Mouse (Mus musculus) CH12.LX (cell line): ENCODE data around the gene Actl11. TPM values are rescaled to one million over a fixed set of nuclear protein-coding genes. Genes with fewer than 3 reads are reported as not detected.

Experiments
- DNase-seq: peaks from one replicate; pipeline ENCODE4 v3.0.0-alpha.2; 2013; ENCODE audit errors: extremely low read depth
- H3K27ac ChIP-seq: 2 replicates; pipeline ENCODE4 v1.5.1; 2012; ENCODE audit warnings: low read depth, mild to moderate bottlenecking, control low read depth, moderate library complexity; ENCODE audit not compliant: insufficient read depth
- H3K27me3 ChIP-seq: replicated peaks from 2 replicates; pipeline ENCODE3; 2012; ENCODE audit warnings: inconsistent platforms
- H3K36me3 ChIP-seq, 2 experiments: replicated peaks in 1 of 2; 2 replicates each; pipeline versions ENCODE3 to v1.6.1; 2012; ENCODE audit warnings: inconsistent platforms in 1 of 2, low read length in 1 of 2, mild to moderate bottlenecking in 1 of 2, mixed read lengths in 1 of 2, moderate library complexity in 1 of 2; ENCODE audit not compliant: control insufficient read depth in 1 of 2, insufficient read depth in 1 of 2
- H3K4me1 ChIP-seq, 2 experiments: 2 replicates each; pipeline ENCODE4 v1.6.1; 2012; ENCODE audit warnings: inconsistent platforms in 1 of 2, moderate library complexity in 1 of 2; ENCODE audit not compliant: insufficient read depth in 2 of 2, control insufficient read depth in 1 of 2
- H3K4me2 ChIP-seq: 2 replicates; pipeline ENCODE4 v1.6.1; 2012; ENCODE audit warnings: low read depth, mild to moderate bottlenecking, control low read depth; ENCODE audit not compliant: poor library complexity, insufficient read depth, severe bottlenecking
- H3K4me3 ChIP-seq, 3 experiments: fragments of 150-350 bp in 1 of 3; sonication (generic) in 1 of 3; replicated peaks in 1 of 3; 2 replicates each; pipeline versions ENCODE3 to v1.5.1; 2011 to 2012; ENCODE audit warnings: low read depth in 2 of 3, low read length in 2 of 3, mild to moderate bottlenecking in 2 of 3, moderate library complexity in 2 of 3, control low read depth in 1 of 3, improper control_type of control experiment in 1 of 3, inconsistent platforms in 1 of 3, mixed read lengths in 1 of 3; ENCODE audit not compliant: poor library complexity in 1 of 3
- H3K79me2 ChIP-seq: replicated peaks from 2 replicates; pipeline ENCODE4 v1.6.1; 2012; ENCODE audit warnings: mild to moderate bottlenecking, moderate library complexity; ENCODE audit not compliant: control insufficient read depth, poor library complexity, insufficient read depth, severe bottlenecking; ENCODE audit errors: extremely low read depth
- H3K9ac ChIP-seq: 2 replicates; pipeline ENCODE4 v1.6.1; 2012; ENCODE audit warnings: low read depth, mild to moderate bottlenecking, control low read depth, moderate library complexity; ENCODE audit not compliant: insufficient read depth
- H3K9me3 ChIP-seq: replicated peaks from 2 replicates; pipeline ENCODE3; 2012; ENCODE audit warnings: low read length, inconsistent platforms, mixed read lengths
- BHLHE40 ChIP-seq: IDR thresholded peaks from 2 replicates; pipeline ENCODE4 v1.6.1; 2011; ENCODE audit warnings: mild to moderate bottlenecking, low read depth, low read length, improper control_type of control experiment
- CHD1 ChIP-seq: IDR thresholded peaks from 2 replicates; pipeline ENCODE4 v1.6.1; 2012; ENCODE audit warnings: low read depth, low read length, improper control_type of control experiment, inconsistent platforms
- E2F4 ChIP-seq: IDR thresholded peaks from 2 replicates; pipeline ENCODE4 v1.6.1; 2011; ENCODE audit warnings: low read depth, low read length, improper control_type of control experiment; ENCODE audit not compliant: insufficient replicate concordance
- ELF1 ChIP-seq: IDR thresholded peaks from 2 replicates; pipeline ENCODE4 v1.6.1; 2014; ENCODE audit warnings: low read depth, mild to moderate bottlenecking, inconsistent platforms, low read length, improper control_type of control experiment
- EP300 ChIP-seq: IDR thresholded peaks from 2 replicates; pipeline ENCODE4 v1.6.1; 2011; ENCODE audit warnings: low read length, improper control_type of control experiment
- ETS1 ChIP-seq: conservative IDR thresholded peaks from 2 replicates; pipeline ENCODE4 v1.6.1; 2012; ENCODE audit warnings: low read depth, mild to moderate bottlenecking, inconsistent platforms, low read length, improper control_type of control experiment, moderate library complexity
- HCFC1 ChIP-seq: IDR thresholded peaks from 2 replicates; pipeline ENCODE4 v1.6.1; 2012; ENCODE audit warnings: low read depth, mild to moderate bottlenecking, inconsistent platforms, low read length, improper control_type of control experiment
- IRF4 ChIP-seq: IDR thresholded peaks from 2 replicates; pipeline ENCODE4 v1.6.1; 2014; ENCODE audit warnings: low read depth, mild to moderate bottlenecking, inconsistent platforms, low read length, improper control_type of control experiment
- JUN ChIP-seq: IDR thresholded peaks from 2 replicates; pipeline ENCODE4 v1.6.1; 2011; ENCODE audit warnings: low read depth, mild to moderate bottlenecking, low read length, improper control_type of control experiment, moderate library complexity; ENCODE audit not compliant: insufficient read depth
- JUND ChIP-seq: conservative IDR thresholded peaks from 2 replicates; pipeline ENCODE4 v1.6.1; 2011; ENCODE audit warnings: low read depth, low read length, improper control_type of control experiment
- MAFK ChIP-seq: IDR thresholded peaks from 2 replicates; pipeline ENCODE4 v1.6.1; 2011; ENCODE audit warnings: low read length, improper control_type of control experiment; ENCODE audit not compliant: insufficient replicate concordance
- MAX ChIP-seq: IDR thresholded peaks from 2 replicates; pipeline ENCODE4 v1.6.1; 2011; ENCODE audit warnings: low read length, improper control_type of control experiment
- MAZ ChIP-seq: IDR thresholded peaks from 2 replicates; pipeline ENCODE4 v1.6.1; 2012; ENCODE audit warnings: low read depth, mild to moderate bottlenecking, inconsistent platforms, low read length, improper control_type of control experiment, moderate library complexity
- MXI1 ChIP-seq: IDR thresholded peaks from 2 replicates; pipeline ENCODE4 v1.6.1; 2011; ENCODE audit warnings: mild to moderate bottlenecking, low read depth, low read length, improper control_type of control experiment
- NELFE ChIP-seq: IDR thresholded peaks from 2 replicates; pipeline ENCODE4 v1.6.1; 2011; ENCODE audit warnings: low read depth, low read length, improper control_type of control experiment
- NRF1 ChIP-seq: IDR thresholded peaks from 2 replicates; pipeline ENCODE4 v1.6.1; 2014; ENCODE audit warnings: low read depth, mild to moderate bottlenecking, inconsistent platforms, low read length, improper control_type of control experiment, moderate library complexity
- POLR2A ChIP-seq: IDR thresholded peaks from 2 replicates; pipeline ENCODE4 v1.6.1; 2011; ENCODE audit warnings: low read depth, mild to moderate bottlenecking, improper control_type of control experiment, low read length
- POLR2AphosphoS2 ChIP-seq: IDR thresholded peaks from 2 replicates; pipeline ENCODE4 v1.6.1; 2011; ENCODE audit warnings: low read depth, low read length, improper control_type of control experiment
- RAD21 ChIP-seq: IDR thresholded peaks from 2 replicates; pipeline ENCODE4 v1.6.1; 2011; ENCODE audit warnings: low read depth, mild to moderate bottlenecking, low read length, improper control_type of control experiment, moderate library complexity
- SIN3A ChIP-seq: IDR thresholded peaks from 2 replicates; pipeline ENCODE4 v1.6.1; 2012; ENCODE audit warnings: low read length, improper control_type of control experiment, inconsistent platforms
- TBP ChIP-seq: conservative IDR thresholded peaks from 2 replicates; pipeline ENCODE4 v1.6.1; 2011; ENCODE audit warnings: low read depth, low read length, improper control_type of control experiment
- TCF12 ChIP-seq: IDR thresholded peaks from 2 replicates; pipeline ENCODE4 v1.6.1; 2014; ENCODE audit warnings: low read depth, mild to moderate bottlenecking, inconsistent platforms, low read length, improper control_type of control experiment
- UBTF ChIP-seq: IDR thresholded peaks from 2 replicates; pipeline ENCODE4 v1.6.1; 2012; ENCODE audit warnings: low read depth, mild to moderate bottlenecking, inconsistent platforms, low read length, improper control_type of control experiment, moderate library complexity
- USF1 ChIP-seq: IDR thresholded peaks from 2 replicates; pipeline ENCODE4 v1.6.1; 2014; ENCODE audit warnings: low read depth, mild to moderate bottlenecking, inconsistent platforms, low read length, improper control_type of control experiment
- USF2 ChIP-seq: conservative IDR thresholded peaks from 2 replicates; pipeline ENCODE4 v1.6.1; 2011; ENCODE audit warnings: low read depth, low read length, improper control_type of control experiment
- ZC3H11A ChIP-seq: IDR thresholded peaks from 2 replicates; pipeline ENCODE4 v1.6.1; 2012; ENCODE audit warnings: low read depth, mild to moderate bottlenecking, inconsistent platforms, low read length, improper control_type of control experiment
- ZKSCAN1 ChIP-seq: IDR thresholded peaks from 2 replicates; pipeline ENCODE4 v1.6.1; 2012; ENCODE audit warnings: low read depth, inconsistent platforms, low read length, improper control_type of control experiment, borderline replicate concordance
- ZNF384 ChIP-seq: IDR thresholded peaks from 2 replicates; pipeline ENCODE4 v1.6.1; 2012; ENCODE audit warnings: low read depth, low read length, improper control_type of control experiment, inconsistent platforms
- dilution Hi-C: fragments of 300-500 bp; cut with MboI; formaldehyde crosslinking; loops from 2 replicates; pipeline ENCODE4 v1.14.3; 2020; ENCODE audit warnings: low sequenced_read_pairs; ENCODE audit not compliant: extremely low pct_unique_long_range_greater_than_20kb, extremely low pct_ligation_motif_present
- in situ Hi-C: fragments of 300-500 bp; cut with MboI; formaldehyde crosslinking; loops from 3 replicates; pipeline ENCODE4 v1.14.3; 2019; ENCODE audit warnings: low sequenced_read_pairs, low pct_ligation_motif_present, low pct_unique_long_range_greater_than_20kb, mixed read lengths
- polyA plus RNA-seq: library from polyadenylated mRNA; unstranded; fragments of >175 nt; gene quantifications from 2 replicates; pipeline ENCODE4 v1.2.1, GENCODE M21; 2012; ENCODE audit warnings: low read depth; ENCODE audit not compliant: insufficient read length
- total RNA-seq, 2 experiments: library from RNA; depleted of rRNA; stranded (reverse); fragments of 300-350 nt in 1 of 2; fragments of >200 nt in 1 of 2; gene quantifications; 2 replicates each; pipeline ENCODE4 v1.2.3; 2012 to 2014

The Actl11 gene
- total and polyA plus RNA-seq, 3 experiments, result not detected

- peak overlapping the region; percentile 91 for H3K9ac ChIP-seq
- H3K36me3 ChIP-seq, result peaks cover 47 to 70% of the 10 kb centered on the region in 2 experiments
- no peaks in the 10 kb centered on the region for H3K79me2 ChIP-seq
- no peaks in the 10 kb centered on the region for H3K27me3 ChIP-seq
- TF ChIP-seq ZC3H11A (no peak), ZNF384 (peak; percentile 67)
- H3K9me3 ChIP-seq, result no peaks in the 10 kb centered on the region
- peaks cover 9 to 34% of the 10 kb centered on the region in 2 experiments for H3K4me1 ChIP-seq
- in situ Hi-C loops, result no loop called here
- dilution Hi-C loops, result no loop called here
- H3K27ac ChIP-seq, result peak overlapping the region; percentile 79
- H3K4me2 ChIP-seq, result peak overlapping the region; percentile 51
- H3K4me3 ChIP-seq, result peak overlapping the region in 2 of 3 experiments; percentile 64 to 72
- no peak for DNase-seq
Measured at GRCm38 (mm10) chr9:107974491-107975171, 46.4 kb downstream of the Actl11 start.

- Histone ChIP-seq H3K27me3 (no peaks in the 10 kb centered on the region), H3K4me2 (peak within 1 kb of the TSS; percentile 88), H3K4me3 (peak within 1 kb of the TSS; percentile 64 to 72 (median 66)), H3K36me3 (peaks cover 44 to 70% of the 10 kb centered on the region in 2 experiments), H3K27ac (peak within 1 kb of the TSS; percentile 91), H3K4me1 (peaks cover 9 to 41% of the 10 kb centered on the region in 2 experiments), H3K79me2 (no peaks in the 10 kb centered on the region), H3K9me3 (no peaks in the 10 kb centered on the region), H3K9ac (peak within 1 kb of the TSS; percentile 91)
- in situ Hi-C loops, result no loop called here
- DNase-seq, result peak; percentile 92
- dilution Hi-C loops, result no loop called here
- no peak for TF ChIP-seq CHD1
- 0 out of 2 replicates have a peak, but pooled peaks have one; percentile 26 for TF ChIP-seq JUND
- 0 out of 2 replicates have a peak, but pooled peaks have one; percentile 60 for TF ChIP-seq EP300
- peak; percentile 70 for TF ChIP-seq ELF1
- TF ChIP-seq MAFK, result no peak
- TF ChIP-seq ETS1, result peak; percentile 90
- peak; percentile 78; the same call in 1 of the 2 replicates for TF ChIP-seq MXI1
- no peak for TF ChIP-seq USF1
- TF ChIP-seq UBTF, result no peak; the same call in 1 of the 2 replicates
- peak; percentile 67 for TF ChIP-seq NELFE
- peak; percentile 82 for TF ChIP-seq SIN3A
- TF ChIP-seq NRF1, result no peak
- TF ChIP-seq IRF4, result peak; percentile 86
- TF ChIP-seq TCF12, result peak; percentile 66; the same call in 1 of the 2 replicates
- peak; percentile 48 for TF ChIP-seq HCFC1
- TF ChIP-seq TBP, result peak; percentile 74
- TF ChIP-seq E2F4, result no peak
- TF ChIP-seq MAZ, result no peak
- TF ChIP-seq ZC3H11A, result no peak
- TF ChIP-seq USF2, result no peak
- TF ChIP-seq ZKSCAN1, result peak; percentile 13; the same call in 1 of the 2 replicates
- no peak for TF ChIP-seq JUN
- TF ChIP-seq RAD21, result no peak; the same call in 1 of the 2 replicates
- TF ChIP-seq ZNF384, result no peak
- no peak; the same call in 1 of the 2 replicates for TF ChIP-seq MAX
- no peak; the same call in 1 of the 2 replicates for TF ChIP-seq BHLHE40
- 0 out of 2 replicates have a peak, but pooled peaks have one; percentile 33 for TF ChIP-seq POLR2AphosphoS2
- peak; percentile 71 for TF ChIP-seq POLR2A
Measured at GRCm38 (mm10) chr9:107975399-107976386, 47.4 kb downstream of the Actl11 start, which contains the start of gene Uba7. TSS of gene Uba7 (plus strand) at chr9:107975505.
